Mouse (Mus musculus) MEL (cell line): ENCODE data around the gene Apba1. TPM values are rescaled to one million over a fixed set of nuclear protein-coding genes. Genes with fewer than 3 reads are reported as not detected.
A peak's percentile ranks its signal among the peaks of the same experiment; 100 is the strongest.

Experiments used
- DNase-seq: peaks from one replicate; pipeline ENCODE4 v3.0.0; 2011; ENCODE audit warnings: low read depth, low spot score
- H3K27ac ChIP-seq: 2 replicates; pipeline ENCODE4 v1.5.1; 2012; ENCODE audit warnings: low read depth, mild to moderate bottlenecking, control low read depth, low read length, moderate library complexity; ENCODE audit not compliant: control insufficient read depth
- H3K27me3 ChIP-seq, 2 experiments: fragments of 150-350 bp in 1 of 2; sonication (generic) in 1 of 2; 2 replicates each; pipeline ENCODE4 v1.6.1; 2012; ENCODE audit warnings: low read length in 2 of 2, mild to moderate bottlenecking in 2 of 2, improper control_type of control experiment in 1 of 2, moderate library complexity in 1 of 2; ENCODE audit not compliant: insufficient read depth in 2 of 2, control insufficient read depth in 1 of 2
- H3K36me3 ChIP-seq, 2 experiments: 2 replicates each; pipeline ENCODE4 v1.6.1; 2012 to 2014; ENCODE audit warnings: low read length in 2 of 2, improper control_type of control experiment in 1 of 2, inconsistent platforms in 1 of 2, mild to moderate bottlenecking in 1 of 2; ENCODE audit not compliant: insufficient read depth in 2 of 2, control insufficient read depth in 1 of 2
- H3K4me1 ChIP-seq, 2 experiments: fragments of 150-350 bp in 1 of 2; sonication (generic) in 1 of 2; 2 replicates each; pipeline ENCODE4 v1.6.1; 2012; ENCODE audit warnings: low read length in 2 of 2, improper control_type of control experiment in 1 of 2, mild to moderate bottlenecking in 1 of 2; ENCODE audit not compliant: insufficient read depth in 2 of 2, control insufficient read depth in 1 of 2
- H3K4me3 ChIP-seq, 2 experiments: fragments of 150-350 bp in 1 of 2; sonication (generic) in 1 of 2; 2 replicates each; pipeline ENCODE4 v1.5.1; 2012; ENCODE audit warnings: low read depth in 2 of 2, low read length in 2 of 2, mild to moderate bottlenecking in 2 of 2, moderate library complexity in 2 of 2, control low read depth in 1 of 2, improper control_type of control experiment in 1 of 2; ENCODE audit not compliant: control insufficient read depth in 1 of 2, insufficient read depth in 1 of 2
- H3K79me2 ChIP-seq: 2 replicates; pipeline ENCODE4 v1.6.1; 2012; ENCODE audit warnings: mild to moderate bottlenecking, low read length, moderate library complexity; ENCODE audit not compliant: control insufficient read depth, poor library complexity, insufficient read depth
- H3K9ac ChIP-seq: 2 replicates; pipeline ENCODE4 v1.6.1; 2012; ENCODE audit warnings: low read depth, mild to moderate bottlenecking, control low read depth, low read length, moderate library complexity; ENCODE audit not compliant: control insufficient read depth, poor library complexity, severe bottlenecking
- H3K9me3 ChIP-seq: fragments of 150-350 bp; sonication (generic); replicated peaks from 2 replicates; pipeline ENCODE4 v1.6.1; 2012; ENCODE audit warnings: mild to moderate bottlenecking, low read length, improper control_type of control experiment, moderate library complexity; ENCODE audit not compliant: insufficient read depth
- BHLHE40 ChIP-seq: IDR thresholded peaks from 2 replicates; pipeline ENCODE4 v1.6.1; 2012; ENCODE audit warnings: low read depth, mild to moderate bottlenecking, inconsistent platforms, low read length, improper control_type of control experiment, borderline replicate concordance
- CHD1 ChIP-seq: IDR thresholded peaks from 2 replicates; pipeline ENCODE4 v1.6.1; 2012; ENCODE audit warnings: low read depth, mild to moderate bottlenecking, inconsistent platforms, low read length, improper control_type of control experiment
- CHD2 ChIP-seq: IDR thresholded peaks from 2 replicates; pipeline ENCODE4 v1.6.1; 2011; ENCODE audit warnings: low read length, improper control_type of control experiment
- E2F4 ChIP-seq: IDR thresholded peaks from 2 replicates; pipeline ENCODE4 v1.6.1; 2011; ENCODE audit warnings: low read depth, low read length, improper control_type of control experiment, borderline replicate concordance
- EP300 ChIP-seq, 2 experiments: IDR thresholded peaks; 2 replicates each; pipeline ENCODE4 v1.6.1; 2011; ENCODE audit warnings: improper control_type of control experiment in 2 of 2, low read length in 2 of 2, low read depth in 1 of 2, mild to moderate bottlenecking in 1 of 2
- JUND ChIP-seq: IDR thresholded peaks from 2 replicates; pipeline ENCODE4 v1.6.1; 2011; ENCODE audit warnings: low read depth, mild to moderate bottlenecking, improper control_type of control experiment, low read length
- MAFK ChIP-seq: IDR thresholded peaks from 2 replicates; pipeline ENCODE4 v1.6.1; 2011; ENCODE audit warnings: low read depth, mild to moderate bottlenecking, low read length, improper control_type of control experiment, borderline replicate concordance
- MAX ChIP-seq: IDR thresholded peaks from 2 replicates; pipeline ENCODE4 v1.6.1; 2011; ENCODE audit warnings: low read length, improper control_type of control experiment
- MAZ ChIP-seq: IDR thresholded peaks from 2 replicates; pipeline ENCODE4 v1.6.1; 2012; ENCODE audit warnings: low read depth, mild to moderate bottlenecking, inconsistent platforms, low read length, improper control_type of control experiment
- MEF2A ChIP-seq: IDR thresholded peaks from 2 replicates; pipeline ENCODE4 v1.6.1; 2014; ENCODE audit warnings: low read depth, mild to moderate bottlenecking, inconsistent platforms, low read length, improper control_type of control experiment; ENCODE audit not compliant: poor library complexity, insufficient replicate concordance, severe bottlenecking; ENCODE audit errors: extremely low read depth
- MXI1 ChIP-seq: IDR thresholded peaks from 2 replicates; pipeline ENCODE4 v1.6.1; 2011; ENCODE audit warnings: mild to moderate bottlenecking, low read depth, low read length, improper control_type of control experiment
- MYB ChIP-seq: IDR thresholded peaks from 2 replicates; pipeline ENCODE4 v1.6.1; 2011; ENCODE audit warnings: mild to moderate bottlenecking, low read depth, low read length, improper control_type of control experiment
- NELFE ChIP-seq: IDR thresholded peaks from 2 replicates; pipeline ENCODE4 v1.6.1; 2011; ENCODE audit warnings: low read depth, low read length, improper control_type of control experiment
- POLR2A ChIP-seq, 2 experiments: IDR thresholded peaks; 2 replicates each; pipeline ENCODE4 v1.6.1; 2011 to 2012; ENCODE audit warnings: low read length in 2 of 2, mild to moderate bottlenecking in 2 of 2, control low read depth in 1 of 2, improper control_type of control experiment in 1 of 2, low read depth in 1 of 2, moderate library complexity in 1 of 2; ENCODE audit not compliant: control insufficient read depth in 1 of 2, insufficient read depth in 1 of 2, poor library complexity in 1 of 2
- POLR2AphosphoS2 ChIP-seq: IDR thresholded peaks from 2 replicates; pipeline ENCODE4 v1.6.1; 2011; ENCODE audit warnings: low read length, improper control_type of control experiment
- RAD21 ChIP-seq: IDR thresholded peaks from 2 replicates; pipeline ENCODE4 v1.6.1; 2011; ENCODE audit warnings: mild to moderate bottlenecking, low read depth, low read length, improper control_type of control experiment
- TAL1 ChIP-seq: IDR thresholded peaks from 2 replicates; pipeline ENCODE4 v1.6.1; 2012; ENCODE audit warnings: mild to moderate bottlenecking, inconsistent platforms, low read length, moderate library complexity, mixed read lengths
- TBP ChIP-seq: IDR thresholded peaks from 2 replicates; pipeline ENCODE4 v1.8.0; 2011; ENCODE audit warnings: low read depth, low read length, improper control_type of control experiment
- TCF12 ChIP-seq: IDR thresholded peaks from 2 replicates; pipeline ENCODE4 v1.6.1; 2014; ENCODE audit warnings: low read depth, mild to moderate bottlenecking, inconsistent platforms, low read length, improper control_type of control experiment, moderate library complexity
- USF1 ChIP-seq: IDR thresholded peaks from 2 replicates; pipeline ENCODE4 v1.6.1; 2014; ENCODE audit warnings: low read depth, mild to moderate bottlenecking, inconsistent platforms, low read length, improper control_type of control experiment, moderate library complexity
- ZC3H11A ChIP-seq: IDR thresholded peaks from 2 replicates; pipeline ENCODE4 v1.6.1; 2012; ENCODE audit warnings: low read depth, mild to moderate bottlenecking, inconsistent platforms, low read length, improper control_type of control experiment
- ZNF384 ChIP-seq: IDR thresholded peaks from 2 replicates; pipeline ENCODE4 v1.6.1; 2012; ENCODE audit warnings: low read depth, mild to moderate bottlenecking, inconsistent platforms, low read length, improper control_type of control experiment
- polyA plus RNA-seq, 2 experiments: library from polyadenylated mRNA; stranded (reverse) in 1 of 2; unstranded in 1 of 2; fragments of >175 nt in 1 of 2; fragments of >200 nt in 1 of 2; gene quantifications; 2 replicates each; pipeline versions ENCODE4 v1.2.1 to v1.2.4; 2012; ENCODE audit warnings: low replicate concordance in 2 of 2, low read depth in 1 of 2; ENCODE audit not compliant: insufficient read length in 2 of 2, insufficient read depth in 1 of 2, missing spikeins in 1 of 2
- total RNA-seq: library from RNA; depleted of rRNA; stranded (reverse); fragments of 300-350 nt; gene quantifications from 2 replicates; pipeline ENCODE4 v1.2.3, GENCODE M21; 2012

The Apba1 gene
- total and polyA plus RNA-seq, 3 experiments = under 0.01 to 0.03 TPM; not detected in 1

- DNase-seq = no peak
- no peaks in the 10 kb centered on the region; a peak in 1 of 4 replicates for H3K36me3 ChIP-seq
- no peak overlapping the region for H3K9ac ChIP-seq
- H3K9me3 ChIP-seq = no peaks in the 10 kb centered on the region
- no peak for TF ChIP-seq TAL1
- no peaks in the 10 kb centered on the region for H3K79me2 ChIP-seq
- no peaks in the 10 kb centered on the region for H3K27me3 ChIP-seq
- H3K4me1 ChIP-seq = peaks cover 0 to 7% of the 10 kb centered on the region in 2 experiments; a peak in 1 of 4 replicates
- no peak overlapping the region for H3K4me3 ChIP-seq
- no peak overlapping the region for H3K27ac ChIP-seq
Observed at GRCm38 (mm10) chr19:23779130-23779529, 20.4 kb downstream of the Apba1 start.

DNA sequence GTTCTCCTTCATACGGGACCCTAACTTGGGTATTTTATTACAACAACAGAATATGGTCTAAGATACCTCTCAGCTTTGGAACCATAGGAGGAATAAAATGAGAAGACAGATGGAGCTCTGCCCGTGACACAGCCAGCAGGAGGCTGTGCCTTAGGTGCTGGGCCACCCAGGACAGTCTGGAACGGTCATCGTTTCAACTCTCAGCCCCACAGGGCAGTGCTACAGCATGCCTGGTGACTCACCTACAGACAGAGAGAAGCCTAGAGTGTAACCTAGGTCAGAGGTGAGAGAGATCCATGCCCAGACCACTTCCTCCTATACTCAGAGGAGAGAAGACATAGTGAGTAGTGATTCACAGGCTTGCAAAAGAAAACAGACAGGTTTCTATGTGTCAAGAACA, 21.4 kb downstream of the Apba1 start:
- Histone ChIP-seq H3K9me3 (no peaks in the 10 kb centered on the region), H3K27ac (no peak overlapping the region), H3K9ac (no peak overlapping the region), H3K27me3 (no peaks in the 10 kb centered on the region), H3K79me2 (no peaks in the 10 kb centered on the region), H3K36me3 (no peaks in the 10 kb centered on the region; a peak in 1 of 4 replicates), H3K4me1 (peaks cover 0 to 7% of the 10 kb centered on the region in 2 experiments; a peak in 1 of 4 replicates), H3K4me3 (no peak overlapping the region)
- no peak for TF ChIP-seq ZNF384
- TF ChIP-seq POLR2A (IDR thresholded peaks at IDR 0.05; ENCODE audit: control insufficient read depth in 1 of 2, insufficient read depth in 1 of 2, low read depth in 1 of 2, low read length in 2 of 2, poor library complexity in 1 of 2) = no peak
- no peak for TF ChIP-seq JUND
- TF ChIP-seq RAD21 = no peak
- no peak for TF ChIP-seq MAX
- no peak for TF ChIP-seq EP300 (IDR thresholded peaks at IDR 0.05; ENCODE audit: low read depth in 1 of 2, low read length in 2 of 2)
- no peak for TF ChIP-seq MEF2A
- no peak for TF ChIP-seq TAL1
- TF ChIP-seq USF1 = no peak
- TF ChIP-seq MAZ = no peak
- TF ChIP-seq MYB = no peak
- TF ChIP-seq TCF12 = no peak
- no peak for TF ChIP-seq CHD2
- TF ChIP-seq POLR2AphosphoS2 = no peak
- no peak for TF ChIP-seq MAFK
- TF ChIP-seq MXI1 = no peak
- DNase-seq = no peak

DNA sequence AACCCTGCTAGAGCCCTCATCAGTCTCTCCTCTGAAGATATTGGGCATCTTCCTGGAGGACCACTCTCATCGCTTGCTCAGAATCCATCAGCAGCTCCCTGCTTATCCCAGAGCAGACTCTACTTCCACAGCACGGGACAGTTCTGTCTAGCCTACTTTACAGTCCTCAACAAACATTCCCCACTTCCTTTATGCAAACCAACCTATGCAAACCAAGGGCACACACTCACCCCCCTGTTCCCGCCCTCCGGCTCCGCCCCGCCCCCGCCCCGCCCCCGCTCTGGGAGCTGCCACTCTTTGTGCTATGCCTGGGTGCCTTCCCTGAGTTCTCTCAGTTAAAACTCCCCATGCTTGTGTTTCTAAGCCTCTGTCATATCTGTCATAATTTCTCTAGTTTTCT, 23.3 kb downstream of the Apba1 start:
- no peaks in the 10 kb centered on the region for H3K9me3 ChIP-seq
- peak overlapping the region; percentile 3 to 40; a peak in 3 of 4 replicates for H3K4me3 ChIP-seq
- H3K4me1 ChIP-seq = peaks cover 0 to 7% of the 10 kb centered on the region in 2 experiments; a peak in 1 of 4 replicates
- H3K79me2 ChIP-seq = no peaks in the 10 kb centered on the region
- H3K36me3 ChIP-seq = no peaks in the 10 kb centered on the region; a peak in 1 of 4 replicates
- H3K27me3 ChIP-seq = no peaks in the 10 kb centered on the region
- peak; percentile 76 for DNase-seq
- no peak overlapping the region for H3K27ac ChIP-seq
- TF ChIP-seq CHD1 = no peak
- 0 out of 2 replicates have a peak, but pooled peaks have one; percentile 5 for TF ChIP-seq TCF12
- no peak for TF ChIP-seq ZNF384
- 0 out of 2 replicates have a peak, but pooled peaks have one; percentile 10 for TF ChIP-seq BHLHE40
- TF ChIP-seq MEF2A = no peak
- 0 out of 2 replicates have a peak, but pooled peaks have one; percentile 15 for TF ChIP-seq NELFE
- TF ChIP-seq ZC3H11A = no peak
- TF ChIP-seq MAZ = 0 out of 2 replicates have a peak, but pooled peaks have one; percentile 19
- TF ChIP-seq E2F4 = no peak
- no peak for TF ChIP-seq TBP
- TF ChIP-seq, all 39 proteins: peak for 4
- H3K9ac ChIP-seq = no peak overlapping the region; the same call in 1 of the 2 replicates
